Comparison of ENCODE assay signal across 21 mouse cellular contexts in the genomic region with DNA sequence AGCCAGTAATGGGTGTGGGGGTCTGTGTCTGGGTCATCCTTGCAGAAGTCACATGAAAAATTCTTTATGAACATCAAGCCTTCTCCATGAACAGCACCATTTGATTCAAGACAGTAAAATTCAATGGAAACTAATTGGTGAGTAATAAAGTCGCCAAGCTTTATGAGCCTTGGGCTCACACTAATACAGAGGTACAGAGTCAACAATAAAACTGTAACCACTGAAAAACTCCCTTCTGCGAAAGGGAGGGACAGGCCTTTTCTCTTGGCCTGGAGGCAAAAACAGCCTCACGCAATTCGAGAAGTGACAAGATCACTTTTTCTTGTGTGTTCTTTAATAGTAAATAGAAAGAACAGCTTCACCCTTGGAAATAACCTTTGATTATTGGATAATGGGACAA.
DNase-seq lines count a peak whose midpoint lies in the region; ATAC-seq and TF ChIP-seq lines count a peak whose summit lies in the region.
"Had no signal": no experiment of that assay in that cellular context is flagged by ENCODE, and none has a peak within 500 bp of the region (broad histone marks: within the 10 kb centered on the region; RNA-seq: fewer than 3 reads in every experiment).

No protein-coding gene starts in this region.

- H3K9me3 ChIP-seq in kidney, embryonic 14.5 days (ENCODE audit: control insufficient read depth, low read length) = no peaks in the 10 kb centered on the region
- no peaks in the 10 kb centered on the region for H3K9me3 ChIP-seq in kidney, embryonic 15.5 days (replicated peaks)
- no peaks in the 10 kb centered on the region for H3K9me3 ChIP-seq in kidney, embryonic 16.5 days (ENCODE audit: low read length)
- no peaks in the 10 kb centered on the region for H3K9me3 ChIP-seq in kidney, postnatal 0 days (replicated peaks; ENCODE audit: low read length)

- TF ChIP-seq CTCF in kidney, postnatal 0 days (IDR thresholded peaks at IDR 0.05; ENCODE audit: low read depth) = no peak

- H3K36me3 ChIP-seq in kidney, embryonic 14.5 days (ENCODE audit: control insufficient read depth, insufficient read depth, low read length) = no peaks in the 10 kb centered on the region
- H3K36me3 ChIP-seq in kidney, embryonic 15.5 days = no peaks in the 10 kb centered on the region
- no peaks in the 10 kb centered on the region for H3K36me3 ChIP-seq in kidney, embryonic 16.5 days (ENCODE audit: insufficient read depth, low read length)
- no peaks in the 10 kb centered on the region for H3K36me3 ChIP-seq in kidney, postnatal 0 days (ENCODE audit: insufficient read depth, low read length)
- H3K36me3 ChIP-seq: G1E had no signal

- ATAC-seq in kidney, embryonic 14.5 days (ENCODE audit: low FRiP score, low TSS enrichment) = peak; percentile 86
- ATAC-seq in kidney, embryonic 15.5 days (replicated peaks; ENCODE audit: low FRiP score) = peak; percentile 76
- peak; percentile 42; the same call in 1 of the 2 replicates for ATAC-seq in kidney, embryonic 16.5 days (ENCODE audit: low FRiP score, low TSS enrichment)
- no peak for ATAC-seq in kidney, postnatal 0 days (replicated peaks; ENCODE audit: low FRiP score, low read depth)
- ATAC-seq: activated CD4-positive, CD25-positive, alpha-beta regulatory T cell, adult 4 months; CD4-positive, CD25-positive, alpha-beta regulatory T cell, adult 4 months; Patski had no signal

- H3K9ac ChIP-seq in kidney, embryonic 14.5 days (ENCODE audit: low read depth, low read length) = no peak overlapping the region
- no peak overlapping the region for H3K9ac ChIP-seq in kidney, embryonic 15.5 days
- H3K9ac ChIP-seq in kidney, embryonic 16.5 days (replicated peaks; ENCODE audit: low read length) = no peak overlapping the region
- no peak overlapping the region for H3K9ac ChIP-seq in kidney, postnatal 0 days (ENCODE audit: low read depth, low read length)

- no peak for DNase-seq in kidney, postnatal 36 days
- no peak for DNase-seq in kidney, postnatal 14 days
- no peak for DNase-seq in kidney, adult 11 months
- peak; percentile 65 for DNase-seq in kidney, postnatal 0 days (ENCODE audit: low spot score)
- DNase-seq in kidney, adult 9 months = no peak
- DNase-seq: adrenal gland, adult 2 months; adrenal gland, adult 8-10 months; adrenal gland, postnatal 10 days; adrenal gland, postnatal 14 days; adrenal gland, postnatal 25 days; adrenal gland, postnatal 36 days; B cell, adult 2 months; cerebellum, adult 11 months; cerebellum, adult 11-12 months had no signal

- H3K27me3 ChIP-seq in kidney, embryonic 14.5 days (ENCODE audit: control insufficient read depth, insufficient read depth, low read length) = no peaks in the 10 kb centered on the region
- no peaks in the 10 kb centered on the region for H3K27me3 ChIP-seq in kidney, embryonic 15.5 days
- no peaks in the 10 kb centered on the region for H3K27me3 ChIP-seq in kidney, embryonic 16.5 days (ENCODE audit: insufficient read depth, low read length)
- no peaks in the 10 kb centered on the region for H3K27me3 ChIP-seq in kidney, postnatal 0 days (ENCODE audit: insufficient read depth, low read length)

- H3K27ac ChIP-seq in kidney, embryonic 14.5 days (ENCODE audit: low read depth, low read length) = no peak overlapping the region
- no peak overlapping the region for H3K27ac ChIP-seq in kidney, embryonic 15.5 days
- no peak overlapping the region for H3K27ac ChIP-seq in kidney, embryonic 16.5 days (ENCODE audit: low read length)
- no peak overlapping the region for H3K27ac ChIP-seq in kidney, postnatal 0 days

- no peak overlapping the region for H3K4me3 ChIP-seq in kidney, embryonic 14.5 days (ENCODE audit: low read length)
- H3K4me3 ChIP-seq in kidney, embryonic 15.5 days (replicated peaks) = no peak overlapping the region
- no peak overlapping the region for H3K4me3 ChIP-seq in kidney, embryonic 16.5 days (ENCODE audit: low read length)
- no peak overlapping the region for H3K4me3 ChIP-seq in kidney, postnatal 0 days (replicated peaks; ENCODE audit: low read depth, low read length)

- no peak overlapping the region for H3K4me2 ChIP-seq in kidney, embryonic 14.5 days (replicated peaks; ENCODE audit: low read depth, low read length)
- no peak overlapping the region for H3K4me2 ChIP-seq in kidney, embryonic 15.5 days
- no peak overlapping the region for H3K4me2 ChIP-seq in kidney, embryonic 16.5 days (replicated peaks; ENCODE audit: low read depth, low read length)
- no peak overlapping the region for H3K4me2 ChIP-seq in kidney, postnatal 0 days (ENCODE audit: low read length)

- 24% methylated on average over 4 of the region's 4 CpGs for WGBS in kidney, embryonic 14.5 days
- 23% methylated on average over 4 of the region's 4 CpGs for WGBS in kidney, embryonic 15.5 days
- 32% methylated on average over 4 of the region's 4 CpGs for WGBS in kidney, embryonic 16.5 days
- WGBS in kidney, postnatal 0 days = 22% methylated on average over 4 of the region's 4 CpGs

- H3K4me1 ChIP-seq in kidney, embryonic 14.5 days (ENCODE audit: control insufficient read depth, insufficient read depth, low read length) = no peaks in the 10 kb centered on the region
- no peaks in the 10 kb centered on the region for H3K4me1 ChIP-seq in kidney, embryonic 15.5 days
- H3K4me1 ChIP-seq in kidney, embryonic 16.5 days (ENCODE audit: insufficient read depth, low read length) = no peaks in the 10 kb centered on the region
- no peaks in the 10 kb centered on the region for H3K4me1 ChIP-seq in kidney, postnatal 0 days (replicated peaks; ENCODE audit: insufficient read depth, low read length)
